Mouse (Mus musculus) telencephalon, adult 2 months (tissue): ENCODE results near the gene Hivep3.
A peak's percentile ranks its signal among the peaks of the same experiment; 100 is the strongest.

Experiments
- DNase-seq: peaks from one replicate; pipeline ENCODE4 v3.0.0-alpha.2; 2011; ENCODE audit warnings: low read depth, low spot score

The Hivep3 gene

GRCm38 (mm10) chr4:119760820-119761219 is 27.2 kb downstream of the Hivep3 start:
- no peak for DNase-seq

GRCm38 (mm10) chr4:119761459-119762121 is 28.0 kb downstream of the Hivep3 start:
- no peak for DNase-seq

GRCm38 (mm10) chr4:119762171-119762570 is 28.6 kb downstream of the Hivep3 start:
- DNase-seq: no peak

- DNase-seq: no peak
Observed at GRCm38 (mm10) chr4:119768046-119768445, 34.5 kb downstream of the Hivep3 start.

- DNase-seq: no peak
Observed at GRCm38 (mm10) chr4:119775913-119776312, 42.3 kb downstream of the Hivep3 start.

- no peak for DNase-seq
Observed at GRCm38 (mm10) chr4:119777146-119777545, 43.6 kb downstream of the Hivep3 start.

- DNase-seq: no peak
Observed at GRCm38 (mm10) chr4:119779561-119780400, 46.2 kb downstream of the Hivep3 start.

- no peak for DNase-seq
Observed at GRCm38 (mm10) chr4:119780881-119781280, 47.3 kb downstream of the Hivep3 start.

- no peak for DNase-seq
Observed at GRCm38 (mm10) chr4:119784959-119785358, 51.4 kb downstream of the Hivep3 start.

- peak; percentile 16 for DNase-seq
Observed at GRCm38 (mm10) chr4:119786307-119786706, 52.7 kb downstream of the Hivep3 start.

- DNase-seq: no peak
Observed at GRCm38 (mm10) chr4:119786721-119787120, 53.1 kb downstream of the Hivep3 start.

- DNase-seq: no peak
Observed at GRCm38 (mm10) chr4:119788746-119789145, 55.2 kb downstream of the Hivep3 start.

- no peak for DNase-seq
Observed at GRCm38 (mm10) chr4:119789495-119790148, 56.0 kb downstream of the Hivep3 start.

GRCm38 (mm10) chr4:119798891-119799290 is 65.3 kb downstream of the Hivep3 start:
- DNase-seq: no peak

GRCm38 (mm10) chr4:119806556-119806955 is 73.0 kb downstream of the Hivep3 start:
- no peak for DNase-seq

- no peak for DNase-seq
Observed at GRCm38 (mm10) chr4:119807359-119807758, 73.8 kb downstream of the Hivep3 start.

GRCm38 (mm10) chr4:119809245-119809644 is 75.7 kb downstream of the Hivep3 start:
- peak; percentile 42 for DNase-seq

GRCm38 (mm10) chr4:119812775-119813174 is 79.2 kb downstream of the Hivep3 start:
- DNase-seq: peak; percentile 53

- DNase-seq: no peak
Observed at GRCm38 (mm10) chr4:119813500-119814184, 80.1 kb downstream of the Hivep3 start.

GRCm38 (mm10) chr4:119814185-119815132 is 80.9 kb downstream of the Hivep3 start:
- peak; percentile 58 for DNase-seq
